Mouse (Mus musculus) liver, embryonic 15.5 days (tissue): ENCODE measurements around the gene Armh3. TPM values are rescaled to one million over a fixed set of nuclear protein-coding genes. Genes with fewer than 3 reads are reported as not detected.

ENCODE experiments used
- ATAC-seq: fragments of 200-750 bp; cut with Nextera tagmentation; 2 replicates; pipeline ENCODE4 v1.8.0; 2017; ENCODE audit warnings: moderate number of reproducible peaks, mild to moderate bottlenecking, moderate library complexity; ENCODE audit not compliant: insufficient read depth
- H3K27ac ChIP-seq: fragments of 300-500 bp; sonication (generic); replicated peaks from 2 replicates; pipeline ENCODE4 v1.5.1; 2015; ENCODE audit warnings: mild to moderate bottlenecking, inconsistent platforms
- H3K27me3 ChIP-seq: fragments of 300-500 bp; sonication (generic); 2 replicates; pipeline ENCODE4 v1.6.1; 2015; ENCODE audit warnings: mild to moderate bottlenecking, inconsistent platforms
- H3K36me3 ChIP-seq: fragments of 300-500 bp; sonication (generic); replicated peaks from 2 replicates; pipeline ENCODE4 v1.6.1; 2015; ENCODE audit warnings: moderate library complexity, mild to moderate bottlenecking, inconsistent platforms
- H3K4me1 ChIP-seq: fragments of 300-500 bp; sonication (generic); replicated peaks from 2 replicates; pipeline ENCODE4 v1.6.1; 2015; ENCODE audit warnings: inconsistent platforms
- H3K4me2 ChIP-seq: fragments of 300-500 bp; sonication (generic); 2 replicates; pipeline ENCODE4 v1.6.1; 2015; ENCODE audit warnings: moderate library complexity, mild to moderate bottlenecking, inconsistent platforms
- H3K4me3 ChIP-seq: fragments of 300-500 bp; sonication (generic); replicated peaks from 2 replicates; pipeline ENCODE4 v1.5.1; 2015; ENCODE audit warnings: mild to moderate bottlenecking, inconsistent platforms
- H3K9ac ChIP-seq: fragments of 300-500 bp; sonication (generic); 2 replicates; pipeline ENCODE4 v1.6.1; 2015; ENCODE audit warnings: moderate library complexity, mild to moderate bottlenecking, inconsistent platforms
- H3K9me3 ChIP-seq: fragments of 300-500 bp; sonication (generic); replicated peaks from 2 replicates; pipeline ENCODE4 v1.6.1; 2016; ENCODE audit warnings: inconsistent platforms
- WGBS: fragments of 180-500 bp; shearing (Covaris S2); methylation state at CpG from one replicate; pipeline ENCODE4 v1.1.7; 2015; ENCODE audit warnings: mixed read lengths; ENCODE audit not compliant: insufficient replicate concordance; 5-methylcytosine and 5-hydroxymethylcytosine counted together
- polyA plus RNA-seq: library from polyadenylated mRNA; unstranded; fragments of >200 nt; fragmentation: Nextera tagmentation; extraction: Ambion mirVana; gene quantifications from 2 replicates; pipeline ENCODE4 v1.2.1, GENCODE M21; 2015

The Armh3 gene
- polyA plus RNA-seq, 1 experiment from 2014 or later, result 4.1 TPM

DNA sequence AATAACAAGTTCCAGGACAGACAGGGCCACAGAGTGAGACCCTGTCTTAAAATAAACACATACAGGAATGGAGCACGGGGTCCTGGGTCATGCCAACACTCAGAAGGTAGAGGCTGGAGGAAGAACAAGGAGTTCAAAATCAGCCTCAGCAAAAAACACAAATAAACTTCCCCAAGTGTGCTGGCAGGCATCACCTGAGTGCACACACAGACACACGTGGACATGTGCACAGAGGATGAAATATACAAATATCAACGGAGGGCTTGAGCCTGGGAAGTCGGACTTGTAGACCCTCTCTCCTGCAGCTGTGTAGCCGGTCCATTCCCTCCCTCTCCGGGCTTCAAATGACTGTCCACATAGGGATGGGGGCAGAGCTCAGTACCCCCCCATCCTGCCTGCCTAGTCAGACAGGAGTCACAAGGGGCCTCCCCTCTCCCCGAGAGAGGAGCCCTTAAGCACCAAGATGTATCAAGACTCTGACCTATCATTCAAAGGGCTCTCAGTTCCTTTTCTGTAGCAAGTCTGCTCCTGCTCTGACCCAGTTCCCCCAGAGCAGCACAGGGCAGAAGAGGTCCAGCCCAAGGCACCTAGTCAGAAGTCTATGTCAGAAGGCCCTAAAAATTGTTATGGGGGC lies 43.1 kb upstream of the Armh3 start:
- H3K4me1 ChIP-seq, result peaks cover 92% of the 10 kb centered on the region
- peak overlapping the region; percentile 93 for H3K27ac ChIP-seq

GRCm38 (mm10) chr19:46040149-46040902 lies 42.0 kb upstream of the Armh3 start:
- H3K27ac ChIP-seq, result peak overlapping the region; percentile 93
- peak overlapping the region; percentile 99 for H3K4me2 ChIP-seq
- H3K9ac ChIP-seq, result peak overlapping the region; percentile 87
- ATAC-seq, result no peak
- peaks cover 7% of the 10 kb centered on the region for H3K27me3 ChIP-seq
- 24% methylated on average over 14 of the region's 14 CpGs for WGBS
- peaks cover 89% of the 10 kb centered on the region for H3K4me1 ChIP-seq
- peak overlapping the region; percentile 74 for H3K4me3 ChIP-seq
- no peaks in the 10 kb centered on the region for H3K9me3 ChIP-seq
- peaks cover 16% of the 10 kb centered on the region for H3K36me3 ChIP-seq

More for the DNA sequence above, 43.1 kb upstream of the Armh3 start:
- Histone ChIP-seq H3K4me3 (peak overlapping the region; percentile 25; the same call in 1 of the 2 replicates), H3K4me2 (peak overlapping the region; percentile 99), H3K36me3 (peaks cover 6% of the 10 kb centered on the region), H3K9ac (peak overlapping the region; percentile 51), H3K9me3 (no peaks in the 10 kb centered on the region), H3K27me3 (peaks cover 18% of the 10 kb centered on the region)
- ATAC-seq, result no peak
- 33% methylated on average over 7 of the region's 7 CpGs for whole genome bisulfite sequencing

DNA sequence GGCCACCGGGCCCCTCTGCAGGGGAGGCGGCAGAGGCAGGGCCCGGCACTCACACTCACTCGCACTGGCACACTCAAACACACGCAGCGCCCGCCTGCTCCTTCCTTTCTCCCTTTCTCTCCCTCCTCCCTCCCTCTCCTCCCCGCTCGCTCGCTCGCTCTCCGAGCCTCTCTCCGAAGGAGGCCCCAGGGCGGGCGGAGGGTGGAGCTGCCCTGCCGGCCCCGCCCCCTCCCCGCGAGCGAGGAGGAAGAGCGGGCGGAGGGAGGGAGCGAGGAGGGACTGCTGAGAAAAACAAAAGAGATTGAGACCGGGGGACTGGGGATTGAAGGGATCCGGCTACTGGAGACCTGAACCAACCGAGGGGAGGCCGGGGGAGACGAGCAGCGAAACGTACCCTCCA lies 41.2 kb upstream of the Armh3 start:
- H3K27me3 ChIP-seq, result no peaks in the 10 kb centered on the region
- no peaks in the 10 kb centered on the region for H3K9me3 ChIP-seq
- WGBS, result 3% methylated on average over 23 of the region's 30 CpGs
- H3K36me3 ChIP-seq, result peaks cover 25% of the 10 kb centered on the region
- peak overlapping the region; percentile 99 for H3K4me2 ChIP-seq
- H3K9ac ChIP-seq, result peak overlapping the region; percentile 87
- peak overlapping the region; percentile 93 for H3K27ac ChIP-seq
- peak overlapping the region; percentile 74 for H3K4me3 ChIP-seq
- peaks cover 85% of the 10 kb centered on the region for H3K4me1 ChIP-seq
- peak; percentile 79 for ATAC-seq

DNA sequence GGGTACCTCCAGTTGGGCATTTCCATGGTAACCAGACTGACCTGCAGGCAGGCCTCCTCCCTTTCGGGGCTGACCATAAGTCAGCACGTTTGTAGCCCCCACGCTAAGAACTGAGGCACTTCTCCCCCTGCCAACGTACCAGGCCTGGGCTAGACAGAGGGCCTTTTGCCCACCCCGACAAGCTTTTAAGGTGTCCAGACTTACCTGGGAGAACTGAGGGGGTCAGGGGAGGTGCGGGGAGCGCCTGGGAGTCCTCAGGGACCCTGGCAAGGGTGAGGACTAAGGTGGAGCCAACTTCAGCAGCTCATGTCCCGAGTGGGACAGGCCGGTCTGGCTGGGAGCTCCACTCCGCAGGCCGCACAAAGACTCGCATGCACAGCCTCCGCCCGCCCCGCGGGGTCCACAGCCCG lies 40.6 kb upstream of the Armh3 start:
- Histone ChIP-seq H3K4me1 (peaks cover 83% of the 10 kb centered on the region), H3K4me3 (peak overlapping the region; percentile 74), H3K36me3 (peaks cover 31% of the 10 kb centered on the region), H3K4me2 (peak overlapping the region; percentile 99), H3K27me3 (no peaks in the 10 kb centered on the region), H3K27ac (peak overlapping the region; percentile 93), H3K9ac (peak overlapping the region; percentile 87), H3K9me3 (no peaks in the 10 kb centered on the region)
- ATAC-seq, result peak; percentile 25
- WGBS, result 0% methylated on average over 17 of the region's 17 CpGs

GRCm38 (mm10) chr19:46037925-46038850 lies 39.9 kb upstream of the Armh3 start:
- ATAC-seq, result no peak
- Histone ChIP-seq H3K9me3 (no peaks in the 10 kb centered on the region), H3K4me2 (peak overlapping the region; percentile 99), H3K27me3 (no peaks in the 10 kb centered on the region), H3K9ac (peak overlapping the region; percentile 87), H3K4me3 (peak overlapping the region; percentile 74), H3K4me1 (peaks cover 76% of the 10 kb centered on the region), H3K36me3 (peaks cover 38% of the 10 kb centered on the region), H3K27ac (peak overlapping the region; percentile 93)
- 8% methylated on average over 13 of the region's 13 CpGs for WGBS

DNA sequence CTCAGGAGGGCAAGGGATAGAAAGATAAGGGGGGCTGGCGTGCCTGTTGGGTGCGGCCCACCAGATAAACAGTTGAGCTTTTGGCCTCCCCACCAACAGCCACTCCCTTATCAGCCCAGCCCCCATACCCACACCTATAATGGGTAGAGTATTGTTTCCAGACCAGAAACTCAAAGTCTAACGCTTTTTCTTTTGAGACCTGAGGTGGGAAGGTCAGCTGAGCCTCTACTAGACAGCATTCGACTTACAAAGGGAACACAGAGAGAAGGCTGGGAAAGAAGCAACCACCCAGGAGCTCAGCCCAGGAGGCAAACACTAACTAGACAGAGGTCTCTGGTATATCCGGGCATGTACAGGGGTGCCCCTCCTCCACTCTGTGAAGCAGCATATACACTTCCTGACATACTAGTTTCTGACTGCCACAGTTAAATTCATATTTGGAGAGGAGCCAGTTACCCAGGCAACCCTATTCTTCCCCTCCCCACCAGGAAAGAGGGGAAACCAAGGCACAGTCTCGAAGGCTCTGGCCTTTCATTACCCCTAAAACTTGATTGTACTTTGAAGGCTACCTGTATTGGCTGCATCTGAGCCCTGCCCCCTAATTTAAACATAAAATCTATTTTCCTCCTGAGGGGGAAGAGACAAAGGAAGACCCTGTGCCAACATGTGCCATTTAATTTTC lies 39.1 kb upstream of the Armh3 start:
- Histone ChIP-seq H3K36me3 (peaks cover 46% of the 10 kb centered on the region), H3K4me2 (peak overlapping the region; percentile 99), H3K4me1 (peaks cover 74% of the 10 kb centered on the region), H3K9me3 (no peaks in the 10 kb centered on the region), H3K27ac (peak overlapping the region; percentile 93), H3K4me3 (peak overlapping the region; percentile 74), H3K27me3 (no peaks in the 10 kb centered on the region), H3K9ac (peak overlapping the region; percentile 87)
- peak; percentile 69 for ATAC-seq
- WGBS, result 11% methylated on average over 6 of the region's 6 CpGs

DNA sequence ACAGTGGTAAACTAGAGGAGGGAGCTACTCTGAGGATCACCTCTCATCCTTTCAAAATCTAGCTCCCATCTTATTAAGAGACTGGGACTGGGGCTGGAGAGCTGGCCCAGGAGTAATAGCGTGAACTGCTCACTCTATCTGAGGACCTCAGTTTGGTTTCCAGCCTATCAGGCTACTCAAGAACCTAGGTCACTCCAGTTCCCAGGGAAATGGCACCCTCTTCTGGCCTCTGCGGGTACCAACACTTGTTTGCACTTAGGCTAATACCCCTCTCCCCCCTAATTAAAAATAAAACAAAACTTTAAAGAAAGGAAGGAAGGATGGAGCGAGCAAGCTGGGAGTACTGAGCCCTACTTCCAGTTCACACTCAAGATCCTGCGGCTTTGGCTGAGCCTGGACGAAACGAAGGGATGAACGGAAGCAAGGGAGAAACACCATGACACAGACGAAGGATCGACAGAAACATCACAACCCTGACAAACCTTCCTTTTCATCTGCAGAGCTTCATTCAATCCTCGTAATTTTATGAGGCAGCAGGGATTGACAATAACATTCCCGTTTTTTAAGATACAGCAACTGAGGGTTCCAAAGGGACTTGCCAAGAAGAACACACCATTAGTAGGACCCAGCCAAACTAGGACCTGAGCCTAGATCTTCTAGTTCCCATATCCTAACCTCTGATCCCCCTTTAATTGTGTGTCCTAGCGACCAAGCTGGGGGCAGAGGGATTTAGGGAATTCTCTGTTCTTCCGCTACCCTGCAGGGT lies 38.4 kb upstream of the Armh3 start:
- Histone ChIP-seq H3K9ac (peak overlapping the region; percentile 87), H3K27ac (peak overlapping the region; percentile 93), H3K27me3 (no peaks in the 10 kb centered on the region), H3K4me2 (peak overlapping the region; percentile 99), H3K9me3 (no peaks in the 10 kb centered on the region), H3K4me3 (peak overlapping the region; percentile 74), H3K4me1 (peaks cover 74% of the 10 kb centered on the region), H3K36me3 (peaks cover 53% of the 10 kb centered on the region)
- WGBS, result 42% methylated on average over 13 of the region's 13 CpGs
- no peak for ATAC-seq

DNA sequence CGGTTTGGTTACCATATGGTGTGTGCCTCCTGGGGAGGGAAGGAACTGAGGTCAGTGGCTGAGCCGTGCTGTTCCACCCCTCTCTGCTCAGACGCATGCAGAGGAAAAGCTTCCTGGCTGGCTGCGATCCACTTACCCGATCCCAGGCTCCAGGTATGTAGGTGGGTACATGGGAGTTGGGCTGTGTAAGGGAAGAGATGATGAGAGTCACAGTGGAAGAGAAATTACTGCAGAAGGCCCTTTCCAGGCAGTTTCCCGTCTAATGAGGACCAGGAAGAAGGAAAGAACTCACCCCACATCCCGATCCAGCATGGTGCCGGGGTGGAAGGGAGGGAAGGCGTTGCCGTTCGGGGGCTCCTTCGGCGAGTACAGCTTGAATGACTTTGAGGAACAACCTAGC lies 37.7 kb upstream of the Armh3 start:
- Histone ChIP-seq H3K36me3 (peaks cover 58% of the 10 kb centered on the region), H3K4me2 (peak overlapping the region; percentile 99), H3K4me1 (peaks cover 69% of the 10 kb centered on the region), H3K27ac (peak overlapping the region; percentile 93), H3K9ac (0 out of 2 replicates have a peak overlapping the region, but pooled peaks have one; percentile 87), H3K9me3 (no peaks in the 10 kb centered on the region), H3K4me3 (peak overlapping the region; percentile 74), H3K27me3 (no peaks in the 10 kb centered on the region)
- no peak for ATAC-seq
- 83% methylated on average over 13 of the region's 13 CpGs for WGBS

- Histone ChIP-seq H3K4me2 (no peak overlapping the region), H3K27me3 (no peaks in the 10 kb centered on the region), H3K27ac (no peak overlapping the region), H3K36me3 (peaks cover 63% of the 10 kb centered on the region), H3K4me3 (no peak overlapping the region), H3K9me3 (no peaks in the 10 kb centered on the region), H3K4me1 (peaks cover 63% of the 10 kb centered on the region), H3K9ac (no peak overlapping the region)
- 89% methylated on average over 11 of the region's 11 CpGs for WGBS
- no peak for ATAC-seq
These were observed 35.6 kb upstream of the Armh3 start for GRCm38 (mm10) chr19:46033911-46034310.
